Mouse (Mus musculus) testis, postnatal 14 days (tissue): ENCODE data around the gene Car2.
A peak's percentile ranks its signal among the peaks of the same experiment; 100 is the strongest.

Source experiments
- DNase-seq: peaks from one replicate; pipeline ENCODE4 v3.0.0; 2021; ENCODE audit warnings: low spot score

Gene Car2

DNA sequence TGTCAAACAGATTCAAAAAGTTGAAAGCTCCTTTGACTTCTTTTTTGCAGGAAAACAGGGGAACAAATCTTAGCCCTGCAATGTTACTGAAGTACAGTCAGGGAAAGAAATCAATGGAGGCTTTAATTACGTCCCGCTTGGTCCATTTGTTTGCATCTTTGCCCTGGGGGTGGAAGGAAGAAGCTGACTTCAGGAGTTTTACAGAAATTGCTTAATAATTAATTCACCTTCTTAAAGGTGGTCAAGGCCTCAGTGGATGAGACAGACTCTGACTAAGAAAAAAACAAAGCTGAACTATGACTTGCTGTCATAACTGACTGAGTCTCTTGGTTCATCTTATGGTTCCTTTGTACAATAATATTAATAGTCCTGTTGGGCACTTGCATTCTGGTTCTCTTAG is 59.6 kb downstream of the Car2 start:
- DNase-seq: no peak

DNA sequence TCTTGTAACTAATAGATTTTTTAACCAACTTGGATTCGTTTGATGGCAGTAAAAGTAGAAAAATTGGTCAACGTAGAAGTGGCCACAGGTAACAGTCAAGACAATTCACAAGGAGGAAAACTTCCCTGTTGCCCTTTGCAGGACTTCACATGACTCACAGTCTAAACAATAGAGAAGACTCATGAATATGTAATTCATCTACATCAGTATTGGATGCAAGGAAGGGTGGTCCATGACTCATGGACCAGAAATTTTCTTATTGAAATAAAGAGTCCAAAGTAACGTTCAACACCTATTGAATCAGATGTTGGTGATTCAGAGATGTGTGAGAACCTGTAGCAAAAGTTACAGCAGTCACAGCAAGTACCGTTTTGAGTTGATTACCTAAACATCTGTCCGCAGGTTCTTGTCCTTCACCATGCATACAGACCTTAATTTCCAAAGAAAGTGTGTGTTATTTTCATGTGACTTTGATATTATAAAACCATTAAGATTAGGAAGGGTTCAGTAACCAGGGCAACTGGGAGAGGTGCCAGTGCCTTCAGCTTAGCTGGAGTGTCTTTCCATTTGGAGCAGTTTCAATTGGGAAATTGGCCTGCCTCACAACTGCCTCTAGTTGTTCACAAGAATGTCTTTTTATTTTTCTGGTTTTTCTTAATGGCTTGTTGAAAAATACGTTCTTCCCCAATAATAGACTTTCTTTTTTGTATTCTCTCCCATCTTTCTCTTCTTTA is 62.2 kb downstream of the Car2 start:
- peak; percentile 27 for DNase-seq

DNA sequence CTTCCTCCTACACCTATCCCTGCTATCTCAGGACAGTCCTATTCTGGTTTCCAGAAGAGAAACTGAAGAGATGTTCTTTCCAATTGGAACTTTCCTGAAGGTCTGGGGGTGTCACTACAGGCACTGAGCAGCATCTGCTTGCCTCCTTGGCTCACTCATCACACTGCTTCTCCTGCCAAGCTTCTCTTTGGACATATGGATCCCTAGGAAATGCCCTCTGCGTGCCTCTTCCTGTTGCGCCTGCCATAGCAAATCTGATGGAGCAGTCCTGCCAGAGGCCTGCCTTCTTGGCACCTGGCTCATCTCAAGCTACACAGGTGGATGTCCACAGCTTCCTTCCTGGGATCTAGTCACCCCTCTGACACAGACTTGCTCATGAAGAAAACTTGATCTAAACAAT is 64.0 kb downstream of the Car2 start:
- no peak for DNase-seq
